Mouse (Mus musculus) CH12.LX (cell line): ENCODE data around the gene Sstr5. TPM values are rescaled to one million over a fixed set of nuclear protein-coding genes. Genes with fewer than 3 reads are reported as not detected.

Source experiments
- DNase-seq: peaks from one replicate; pipeline ENCODE4 v3.0.0-alpha.2; 2013; ENCODE audit errors: extremely low read depth
- H3K27ac ChIP-seq: 2 replicates; pipeline ENCODE4 v1.5.1; 2012; ENCODE audit warnings: low read depth, mild to moderate bottlenecking, control low read depth, moderate library complexity; ENCODE audit not compliant: insufficient read depth
- H3K27me3 ChIP-seq: replicated peaks from 2 replicates; pipeline ENCODE3; 2012; ENCODE audit warnings: inconsistent platforms
- H3K36me3 ChIP-seq, 2 experiments: replicated peaks in 1 of 2; 2 replicates each; pipeline versions ENCODE3 to v1.6.1; 2012; ENCODE audit warnings: inconsistent platforms in 1 of 2, low read length in 1 of 2, mild to moderate bottlenecking in 1 of 2, mixed read lengths in 1 of 2, moderate library complexity in 1 of 2; ENCODE audit not compliant: control insufficient read depth in 1 of 2, insufficient read depth in 1 of 2
- H3K4me1 ChIP-seq, 2 experiments: 2 replicates each; pipeline ENCODE4 v1.6.1; 2012; ENCODE audit warnings: inconsistent platforms in 1 of 2, moderate library complexity in 1 of 2; ENCODE audit not compliant: insufficient read depth in 2 of 2, control insufficient read depth in 1 of 2
- H3K4me2 ChIP-seq: 2 replicates; pipeline ENCODE4 v1.6.1; 2012; ENCODE audit warnings: low read depth, mild to moderate bottlenecking, control low read depth; ENCODE audit not compliant: poor library complexity, insufficient read depth, severe bottlenecking
- H3K4me3 ChIP-seq, 3 experiments: fragments of 150-350 bp in 1 of 3; sonication (generic) in 1 of 3; replicated peaks in 1 of 3; 2 replicates each; pipeline versions ENCODE3 to v1.5.1; 2011 to 2012; ENCODE audit warnings: low read depth in 2 of 3, low read length in 2 of 3, mild to moderate bottlenecking in 2 of 3, moderate library complexity in 2 of 3, control low read depth in 1 of 3, improper control_type of control experiment in 1 of 3, inconsistent platforms in 1 of 3, mixed read lengths in 1 of 3; ENCODE audit not compliant: poor library complexity in 1 of 3
- H3K79me2 ChIP-seq: replicated peaks from 2 replicates; pipeline ENCODE4 v1.6.1; 2012; ENCODE audit warnings: mild to moderate bottlenecking, moderate library complexity; ENCODE audit not compliant: control insufficient read depth, poor library complexity, insufficient read depth, severe bottlenecking; ENCODE audit errors: extremely low read depth
- H3K9ac ChIP-seq: 2 replicates; pipeline ENCODE4 v1.6.1; 2012; ENCODE audit warnings: low read depth, mild to moderate bottlenecking, control low read depth, moderate library complexity; ENCODE audit not compliant: insufficient read depth
- H3K9me3 ChIP-seq: replicated peaks from 2 replicates; pipeline ENCODE3; 2012; ENCODE audit warnings: low read length, inconsistent platforms, mixed read lengths
- CTCF ChIP-seq, 2 experiments: IDR thresholded peaks in 1 of 2; conservative IDR thresholded peaks in 1 of 2; 2 replicates each; pipeline ENCODE4 v1.5.1; 2011 to 2012; ENCODE audit warnings: low read depth in 2 of 2, low read length in 2 of 2, improper control_type of control experiment in 1 of 2, inconsistent platforms in 1 of 2, mild to moderate bottlenecking in 1 of 2, moderate library complexity in 1 of 2
- E2F4 ChIP-seq: IDR thresholded peaks from 2 replicates; pipeline ENCODE4 v1.6.1; 2011; ENCODE audit warnings: low read depth, low read length, improper control_type of control experiment; ENCODE audit not compliant: insufficient replicate concordance
- EP300 ChIP-seq: IDR thresholded peaks from 2 replicates; pipeline ENCODE4 v1.6.1; 2011; ENCODE audit warnings: low read length, improper control_type of control experiment
- IRF4 ChIP-seq: IDR thresholded peaks from 2 replicates; pipeline ENCODE4 v1.6.1; 2014; ENCODE audit warnings: low read depth, mild to moderate bottlenecking, inconsistent platforms, low read length, improper control_type of control experiment
- KAT2A ChIP-seq: IDR thresholded peaks from 2 replicates; pipeline ENCODE4 v1.6.1; 2012; ENCODE audit warnings: low read length, improper control_type of control experiment, inconsistent platforms; ENCODE audit not compliant: insufficient replicate concordance
- MAFK ChIP-seq: IDR thresholded peaks from 2 replicates; pipeline ENCODE4 v1.6.1; 2011; ENCODE audit warnings: low read length, improper control_type of control experiment; ENCODE audit not compliant: insufficient replicate concordance
- MAZ ChIP-seq: IDR thresholded peaks from 2 replicates; pipeline ENCODE4 v1.6.1; 2012; ENCODE audit warnings: low read depth, mild to moderate bottlenecking, inconsistent platforms, low read length, improper control_type of control experiment, moderate library complexity
- MEF2A ChIP-seq: IDR thresholded peaks from 2 replicates; pipeline ENCODE4 v1.6.1; 2014; ENCODE audit warnings: low read depth, mild to moderate bottlenecking, inconsistent platforms, low read length, improper control_type of control experiment, borderline replicate concordance
- MXI1 ChIP-seq: IDR thresholded peaks from 2 replicates; pipeline ENCODE4 v1.6.1; 2011; ENCODE audit warnings: mild to moderate bottlenecking, low read depth, low read length, improper control_type of control experiment
- MYC ChIP-seq: IDR thresholded peaks from 2 replicates; pipeline ENCODE4 v1.6.1; 2011; ENCODE audit warnings: low read depth, mild to moderate bottlenecking, improper control_type of control experiment, low read length
- NRF1 ChIP-seq: IDR thresholded peaks from 2 replicates; pipeline ENCODE4 v1.6.1; 2014; ENCODE audit warnings: low read depth, mild to moderate bottlenecking, inconsistent platforms, low read length, improper control_type of control experiment, moderate library complexity
- RAD21 ChIP-seq: IDR thresholded peaks from 2 replicates; pipeline ENCODE4 v1.6.1; 2011; ENCODE audit warnings: low read depth, mild to moderate bottlenecking, low read length, improper control_type of control experiment, moderate library complexity
- SMC3 ChIP-seq: IDR thresholded peaks from 2 replicates; pipeline ENCODE4 v1.6.1; 2011; ENCODE audit warnings: low read depth, low read length, improper control_type of control experiment
- USF1 ChIP-seq: IDR thresholded peaks from 2 replicates; pipeline ENCODE4 v1.6.1; 2014; ENCODE audit warnings: low read depth, mild to moderate bottlenecking, inconsistent platforms, low read length, improper control_type of control experiment
- ZC3H11A ChIP-seq: IDR thresholded peaks from 2 replicates; pipeline ENCODE4 v1.6.1; 2012; ENCODE audit warnings: low read depth, mild to moderate bottlenecking, inconsistent platforms, low read length, improper control_type of control experiment
- dilution Hi-C: fragments of 300-500 bp; cut with MboI; formaldehyde crosslinking; loops from 2 replicates; pipeline ENCODE4 v1.14.3; 2020; ENCODE audit warnings: low sequenced_read_pairs; ENCODE audit not compliant: extremely low pct_unique_long_range_greater_than_20kb, extremely low pct_ligation_motif_present
- in situ Hi-C: fragments of 300-500 bp; cut with MboI; formaldehyde crosslinking; loops from 3 replicates; pipeline ENCODE4 v1.14.3; 2019; ENCODE audit warnings: low sequenced_read_pairs, low pct_ligation_motif_present, low pct_unique_long_range_greater_than_20kb, mixed read lengths
- polyA plus RNA-seq: library from polyadenylated mRNA; unstranded; fragments of >175 nt; gene quantifications from 2 replicates; pipeline ENCODE4 v1.2.1, GENCODE M21; 2012; ENCODE audit warnings: low read depth; ENCODE audit not compliant: insufficient read length
- total RNA-seq, 2 experiments: library from RNA; depleted of rRNA; stranded (reverse); fragments of 300-350 nt in 1 of 2; fragments of >200 nt in 1 of 2; gene quantifications; 2 replicates each; pipeline ENCODE4 v1.2.3; 2012 to 2014

Gene Sstr5
- total and polyA plus RNA-seq, 3 experiments, result 0.35 to 1.9 (median 0.38) TPM

DNA sequence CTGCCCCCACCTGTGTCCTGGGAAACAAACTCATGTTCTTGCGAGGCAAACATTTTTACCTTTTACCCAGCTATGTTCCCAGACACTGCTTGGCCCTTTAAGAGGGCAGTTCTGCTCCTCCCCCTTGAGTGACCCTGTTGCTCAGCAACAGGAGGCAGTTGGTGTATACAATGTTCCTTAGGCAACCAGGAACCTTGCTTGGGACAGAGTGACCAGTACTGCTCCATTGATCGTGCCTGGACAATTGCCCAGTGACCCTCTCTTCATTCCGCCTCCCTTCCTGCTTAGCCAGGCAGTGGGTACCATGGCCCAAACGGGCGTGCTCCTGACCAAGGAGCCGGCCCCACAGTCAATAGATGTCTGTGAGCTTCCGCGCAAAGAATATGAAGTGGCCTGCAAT, 25.7 kb downstream of the Sstr5 start:
- Histone ChIP-seq H3K27ac (no peak overlapping the region), H3K79me2 (no peaks in the 10 kb centered on the region), H3K9me3 (no peaks in the 10 kb centered on the region), H3K9ac (no peak overlapping the region), H3K27me3 (peaks cover 87% of the 10 kb centered on the region), H3K4me2 (no peak overlapping the region), H3K4me1 (peaks cover 0 to 9% of the 10 kb centered on the region in 2 experiments; a peak in 2 of 4 replicates), H3K4me3 (no peak overlapping the region), H3K36me3 (no peaks in the 10 kb centered on the region)
- DNase-seq, result no peak
- dilution Hi-C loops (no loop called here), in situ Hi-C loops (loop anchor here (5.0 kb wide), 1 partner anchor 69 kb away; no protein-coding TSS in a partner anchor)
- no peak for TF ChIP-seq MXI1
- TF ChIP-seq MYC, result no peak
- no peak for TF ChIP-seq MEF2A
- no peak for TF ChIP-seq CTCF (conservative IDR thresholded peaks at IDR 0.05 in 1 of 2, IDR thresholded peaks at IDR 0.05 in 1 of 2; ENCODE audit: low read depth in 2 of 2, low read length in 2 of 2)
- no peak for TF ChIP-seq E2F4
- no peak for TF ChIP-seq MAZ
- TF ChIP-seq USF1, result no peak
- TF ChIP-seq RAD21, result no peak
- TF ChIP-seq ZC3H11A, result no peak
- TF ChIP-seq NRF1, result no peak
- TF ChIP-seq MAFK, result no peak
- TF ChIP-seq KAT2A, result no peak
- no peak for TF ChIP-seq IRF4
- TF ChIP-seq EP300, result no peak

DNA sequence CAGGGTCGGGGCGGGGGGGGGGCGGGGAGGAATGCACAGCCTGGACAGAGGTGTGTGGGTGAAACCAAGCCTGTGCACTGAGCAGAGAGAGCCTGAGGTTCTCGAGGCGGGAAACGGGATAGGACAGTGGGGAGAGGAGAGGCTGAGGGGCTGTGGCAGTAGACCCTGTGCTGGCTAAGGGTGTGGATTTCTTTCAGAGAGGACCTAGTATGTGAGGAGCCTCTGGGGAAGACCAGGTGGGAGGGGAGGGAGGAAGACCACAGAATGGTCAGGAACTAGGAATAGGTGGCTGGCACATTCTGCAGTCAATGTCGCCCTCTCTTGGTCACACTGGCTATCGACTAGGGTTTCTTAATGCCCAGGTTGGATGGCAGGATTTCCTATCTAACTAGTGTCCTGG, 27.3 kb downstream of the Sstr5 start:
- TF ChIP-seq RAD21 (peak; percentile 97), CTCF (conservative IDR thresholded peaks at IDR 0.05 in 1 of 2, IDR thresholded peaks at IDR 0.05 in 1 of 2; ENCODE audit: low read depth in 2 of 2, low read length in 2 of 2) (peak; percentile 61 to 93), ZC3H11A (peak; percentile 72), SMC3 (peak; percentile 93), USF1 (no peak)
- Histone ChIP-seq H3K4me3 (no peak overlapping the region), H3K9ac (no peak overlapping the region), H3K4me2 (no peak overlapping the region), H3K79me2 (no peaks in the 10 kb centered on the region), H3K36me3 (no peaks in the 10 kb centered on the region), H3K9me3 (no peaks in the 10 kb centered on the region), H3K4me1 (peaks cover 0 to 7% of the 10 kb centered on the region in 2 experiments; a peak in 2 of 4 replicates), H3K27ac (no peak overlapping the region), H3K27me3 (peaks cover 89% of the 10 kb centered on the region)
- in situ Hi-C loops (loop anchor here (5.0 kb wide), 1 partner anchor 67 kb away; no protein-coding TSS in a partner anchor), dilution Hi-C loops (no loop called here)
- DNase-seq, result peak; percentile 35
